Mouse (Mus musculus) inflammation-experienced regulatory T-cells (primary cell): Measurements from ENCODE around the gene Ptpra. TPM values are rescaled to one million over a fixed set of nuclear protein-coding genes. Genes with fewer than 3 reads are reported as not detected.

Experiments
- polyA plus RNA-seq, 2 experiments: library from polyadenylated mRNA; unstranded; fragments of 100-300 nt; shearing (Covaris generic); gene quantifications; one replicate each; pipeline ENCODE4 v1.2.1; 2017

Ptpra gene
- 100 to 1,000 TPM; 169 to 209 TPM for polyA plus RNA-seq

GRCm38 (mm10) chr2:130449794-130450433, at the start of gene Ptpra:
Ptpra (plus strand) TSS chr2:130450278.

GRCm38 (mm10) chr2:130404939-130405338, 45.1 kb upstream of the Ptpra start, which contains the start of the genes Gm28372 and 1700020A23Rik:
Gm28372 (plus strand) TSS chr2:130405239.
1700020A23Rik (plus strand) TSS chr2:130405259.

GRCm38 (mm10) chr2:130406178-130406577, 43.9 kb upstream of the Ptpra start, which contains the start of gene Tmem239:
Tmem239 (plus strand) TSS chr2:130406478.

GRCm38 (mm10) chr2:130424126-130424853, 25.8 kb upstream of the Ptpra start, which contains the start of the genes Vps16 and Pced1a:
Vps16 (plus strand) TSS chr2:130424339.
Pced1a (minus strand) TSS chr2:130424701.

DNA sequence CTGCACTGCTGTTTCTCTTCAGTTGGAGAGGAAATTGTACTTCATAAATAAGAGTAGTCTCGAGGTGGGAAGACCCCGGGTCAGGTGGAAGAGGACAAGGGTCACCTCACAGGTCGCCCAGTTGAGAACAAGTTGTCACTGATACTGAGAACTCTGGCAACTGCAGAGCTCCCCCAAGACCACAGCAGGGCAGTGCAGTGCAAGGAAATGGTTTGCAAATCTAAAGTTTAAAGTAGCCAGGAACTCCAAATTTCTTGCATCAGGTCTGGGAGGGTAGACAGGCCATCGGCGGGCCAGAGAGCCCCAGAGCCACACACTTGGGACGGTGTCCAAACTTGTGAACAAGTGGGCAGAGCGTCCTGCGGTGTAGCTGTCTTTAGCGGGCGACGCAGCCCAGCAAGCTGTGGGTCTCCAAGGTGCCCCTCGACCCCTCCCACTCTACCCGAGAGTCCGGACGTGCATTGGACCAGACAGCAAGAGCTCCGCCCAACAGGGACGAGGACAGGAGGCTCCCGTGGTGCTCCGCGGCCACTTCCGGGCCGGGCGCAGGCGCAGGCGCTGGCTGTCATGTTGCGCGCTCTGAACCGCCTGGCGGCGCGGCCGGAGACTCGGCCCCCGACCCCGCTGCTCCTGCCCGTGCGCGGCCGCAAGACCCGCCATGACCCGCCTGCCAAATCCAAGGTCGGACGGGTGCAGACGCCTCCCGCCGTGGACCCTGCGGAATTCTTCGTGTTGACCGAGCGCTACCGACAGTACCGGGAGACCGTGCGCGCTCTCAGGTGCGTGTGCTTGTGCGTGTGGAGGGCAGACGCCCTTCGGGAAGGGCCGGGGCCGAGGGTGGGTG, 113.4 kb downstream of the Ptpra start, which contains the start of gene Mrps26:
Mrps26 (plus strand) TSS at position 531 of the 844 bp plus-strand sequence.

GRCm38 (mm10) chr2:130575873-130576272, 125.8 kb downstream of the Ptpra start, which contains the start of gene Oxt:
Oxt (plus strand) TSS chr2:130576173.

DNA sequence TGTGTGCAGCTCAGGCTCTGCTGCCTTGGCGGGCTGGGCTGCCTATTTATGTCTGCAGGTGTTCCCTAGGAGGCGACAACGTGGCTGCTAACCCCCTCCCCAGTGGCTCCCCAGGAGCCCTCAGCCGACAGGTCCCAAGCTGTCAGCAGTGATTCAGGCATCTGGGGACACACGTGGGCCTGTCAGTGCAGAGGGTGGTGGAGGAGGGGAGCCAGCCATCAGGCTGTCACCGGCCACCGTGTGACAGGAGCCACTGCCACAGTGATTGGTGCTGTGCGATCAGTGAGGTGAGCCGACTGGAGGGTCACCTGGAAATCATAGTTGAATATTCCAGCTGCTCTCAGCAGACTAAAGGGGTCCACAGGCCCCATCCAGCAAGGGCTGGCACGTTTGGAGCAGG, 132.5 kb downstream of the Ptpra start, which contains the start of gene Avp:
Avp (minus strand) TSS at position 3 of the 400 bp plus-strand sequence.

Other genes starting within 250 kb of the Ptpra start
- gene Nop56, start 175.8 kb upstream of the Ptpra start, polyA plus RNA-seq, result 100 to 1,000 TPM; 218 to 313 TPM
- 100 to 1,000 TPM; 178 to 182 TPM for gene Idh3b, start 165.7 kb upstream of the Ptpra start, polyA plus RNA-seq
- under 1 TPM in 1 of 2 experiments, not detected in 1; 0.11 TPM for gene Ebf4, start 155.1 kb upstream of the Ptpra start, polyA plus RNA-seq
- gene Cpxm1, start 52.7 kb upstream of the Ptpra start, polyA plus RNA-seq, result 1 to 10 TPM in 1 of 2 experiments, under 1 TPM in 1; 0.43 to 3.3 TPM
- gene Gm28372, start 45.0 kb upstream of the Ptpra start, polyA plus RNA-seq, result not detected
- gene 1700020A23Rik, start 45.0 kb upstream of the Ptpra start, polyA plus RNA-seq, result 1 to 10 TPM in 1 of 2 experiments, under 1 TPM in 1; 0.37 to 1.1 TPM
- gene Tmem239, start 43.8 kb upstream of the Ptpra start, polyA plus RNA-seq, result not detected
- gene Vps16, start 25.9 kb upstream of the Ptpra start, polyA plus RNA-seq, result 100 to 1,000 TPM; 223 to 274 TPM
- 10 to 100 TPM; 14.8 to 18.5 TPM for gene Pced1a, start 25.6 kb upstream of the Ptpra start, polyA plus RNA-seq
- gene Mrps26, start 113.5 kb downstream of the Ptpra start, polyA plus RNA-seq, result 100 to 1,000 TPM; 108 to 124 TPM
- gene Oxt, start 125.9 kb downstream of the Ptpra start, polyA plus RNA-seq, result 1 to 10 TPM in 1 of 2 experiments, under 1 TPM in 1; 0.61 to 3.0 TPM
- gene Avp, start 132.3 kb downstream of the Ptpra start, polyA plus RNA-seq, result not detected
- gene Fastkd5, start 179.7 kb downstream of the Ptpra start, polyA plus RNA-seq, result 10 to 100 TPM; 14.5 to 19.7 TPM
- 10 to 100 TPM in 1 of 2 experiments, 1 to 10 TPM in 1; 9.7 to 16.8 TPM for gene Ubox5, start 179.8 kb downstream of the Ptpra start, polyA plus RNA-seq
- gene Lzts3, start 192.5 kb downstream of the Ptpra start, polyA plus RNA-seq, result 1 to 10 TPM in 1 of 2 experiments, under 1 TPM in 1; 0.66 to 1.9 TPM
- 100 to 1,000 TPM; 141 to 159 TPM for gene Ddrgk1, start 214.4 kb downstream of the Ptpra start, polyA plus RNA-seq
- 10 to 100 TPM; 40.0 to 41.0 TPM for gene Itpa, start 217.3 kb downstream of the Ptpra start, polyA plus RNA-seq
- gene Slc4a11, start 247.2 kb downstream of the Ptpra start, polyA plus RNA-seq, result under 1 TPM; 0.08 to 0.48 TPM